Mouse (Mus musculus) embryo, embryonic 10 days (tissue): ENCODE results near the gene Slc22a6.

ENCODE experiments used
- DNase-seq: peaks from one replicate; pipeline ENCODE4 v3.0.0-alpha.2; 2015; ENCODE audit warnings: low spot score

Slc22a6 gene

GRCm38 (mm10) chr19:8611358-8612123, 6.3 kb upstream of the Slc22a6 start:
- DNase-seq: no peak

GRCm38 (mm10) chr19:8613111-8613510, 4.7 kb upstream of the Slc22a6 start:
- no peak for DNase-seq

- DNase-seq: peak; percentile 41
Observed at GRCm38 (mm10) chr19:8614343-8614742, 3.5 kb upstream of the Slc22a6 start.

- no peak for DNase-seq
Observed at GRCm38 (mm10) chr19:8616314-8616713, 1.5 kb upstream of the Slc22a6 start.

- no peak for DNase-seq
Observed at GRCm38 (mm10) chr19:8621098-8621497, 3.3 kb downstream of the Slc22a6 start.

- DNase-seq: peak; percentile 48
Observed at GRCm38 (mm10) chr19:8630249-8630648, 12.4 kb downstream of the Slc22a6 start.

GRCm38 (mm10) chr19:8630826-8631225, 13.0 kb downstream of the Slc22a6 start:
- no peak for DNase-seq

- no peak for DNase-seq
Observed at GRCm38 (mm10) chr19:8632029-8632428, 14.2 kb downstream of the Slc22a6 start.

- DNase-seq: no peak
Observed at GRCm38 (mm10) chr19:8642086-8642485, 24.2 kb downstream of the Slc22a6 start.

- no peak for DNase-seq
Observed at GRCm38 (mm10) chr19:8646393-8646792, 28.6 kb downstream of the Slc22a6 start.

GRCm38 (mm10) chr19:8655833-8656232, 38.0 kb downstream of the Slc22a6 start:
- DNase-seq: no peak

GRCm38 (mm10) chr19:8656341-8656740, 38.5 kb downstream of the Slc22a6 start:
- no peak for DNase-seq

GRCm38 (mm10) chr19:8661821-8662307, 44.0 kb downstream of the Slc22a6 start:
- DNase-seq: peak; percentile 52

- DNase-seq: peak; percentile 83
Observed at GRCm38 (mm10) chr19:8662337-8662736, 44.5 kb downstream of the Slc22a6 start.

- DNase-seq: no peak
Observed at GRCm38 (mm10) chr19:8663360-8663839, 45.6 kb downstream of the Slc22a6 start, which contains the start of gene Chrm1. Chrm1 (plus strand) TSS chr19:8663789.

- DNase-seq: no peak
Observed at GRCm38 (mm10) chr19:8663911-8664421, 46.1 kb downstream of the Slc22a6 start.

- no peak for DNase-seq
Observed at GRCm38 (mm10) chr19:8664859-8665258, 47.0 kb downstream of the Slc22a6 start.

GRCm38 (mm10) chr19:8665746-8666145, 47.9 kb downstream of the Slc22a6 start:
- DNase-seq: no peak

GRCm38 (mm10) chr19:8672859-8673258, 55.0 kb downstream of the Slc22a6 start:
- no peak for DNase-seq

GRCm38 (mm10) chr19:8673336-8674063, 55.7 kb downstream of the Slc22a6 start:
- DNase-seq: no peak
